ENCODE assay signal across 8 mouse cellular contexts in the genomic region with DNA sequence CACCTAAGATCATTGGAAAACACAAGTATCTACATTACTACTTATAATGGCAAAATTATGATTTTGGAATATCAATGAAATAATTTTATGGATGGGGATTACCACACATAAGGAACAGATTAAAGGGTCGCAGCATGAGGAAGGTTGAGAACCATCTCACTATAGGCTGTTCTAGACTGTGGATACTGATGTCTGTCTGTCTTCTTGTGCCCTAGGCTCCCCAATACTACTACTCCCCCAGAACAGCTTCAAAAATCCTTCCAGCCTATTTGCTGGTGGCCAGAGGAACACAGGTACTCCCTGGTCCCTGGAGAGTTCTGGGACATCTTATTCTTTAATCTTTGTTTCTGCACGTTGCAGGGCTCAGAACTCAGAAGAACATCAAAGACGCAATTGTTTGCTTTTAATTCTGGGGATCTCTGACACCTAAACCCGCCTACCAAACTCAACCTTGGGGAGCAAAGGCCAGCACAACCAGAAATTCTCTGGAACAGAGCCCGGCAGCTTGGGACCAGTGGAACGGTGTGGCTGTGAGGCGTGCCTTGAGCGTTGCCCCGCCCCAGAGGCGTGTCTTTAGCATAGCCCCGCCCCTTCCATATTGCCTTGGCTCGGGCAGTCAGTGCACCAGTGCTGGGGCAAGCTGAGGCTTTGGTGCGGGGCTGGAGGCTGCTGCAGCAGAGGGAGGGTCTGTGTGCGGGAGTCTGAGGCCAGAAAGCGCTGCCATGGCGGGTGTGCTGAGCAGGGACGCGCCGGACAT. TPM values are rescaled to one million over a fixed set of nuclear protein-coding genes. Genes with fewer than 3 reads are reported as not detected.
DNase-seq lines count a peak whose midpoint lies in the region; ATAC-seq and TF ChIP-seq lines count a peak whose summit lies in the region.

A gene (plus strand): TSS at position 576 of the 757 bp plus-strand sequence.

- H3K9me3 ChIP-seq in ES-Bruce4 (replicated peaks; ENCODE audit: control insufficient read depth, insufficient read depth, low read length, poor library complexity, severe bottlenecking), result no peaks in the 10 kb centered on the region
- H3K9me3 ChIP-seq in forebrain, embryonic 12.5 days, result no peaks in the 10 kb centered on the region
- H3K9me3 ChIP-seq in heart, embryonic 15.5 days (replicated peaks), result no peaks in the 10 kb centered on the region
- no peaks in the 10 kb centered on the region for H3K9me3 ChIP-seq in liver, embryonic 14.5 days (ENCODE audit: control insufficient read depth, low read length)
- no peaks in the 10 kb centered on the region for H3K9me3 ChIP-seq in neural tube, embryonic 15.5 days (replicated peaks)

- DNase-seq in kidney, postnatal 25 days, result peak; percentile 90 to 91
- DNase-seq in liver, embryonic 14.5 days (ENCODE audit: low read depth in 3 of 3, low spot score in 3 of 3), result peak; percentile 12 to 33 (median 17)
- peak; percentile 77 for DNase-seq in urinary bladder, postnatal 14 days (ENCODE audit: low spot score)

- peak within 1 kb of the TSS; percentile 65 for H3K4me3 ChIP-seq in ES-Bruce4 (ENCODE audit: low read depth, low read length)
- peak within 1 kb of the TSS; percentile 61 for H3K4me3 ChIP-seq in brown adipose tissue, adult 24 weeks (ENCODE audit: insufficient read depth, low read depth, low read length)
- H3K4me3 ChIP-seq in forebrain, embryonic 12.5 days (replicated peaks), result peak within 1 kb of the TSS; percentile 62
- peak within 1 kb of the TSS; percentile 85 for H3K4me3 ChIP-seq in heart, embryonic 15.5 days
- H3K4me3 ChIP-seq in liver, embryonic 14.5 days (ENCODE audit: insufficient read depth in 1 of 2, low read depth in 2 of 2, low read length in 2 of 2), result peak within 1 kb of the TSS; percentile 53 to 55
- peak within 1 kb of the TSS; percentile 69 for H3K4me3 ChIP-seq in neural tube, embryonic 15.5 days (replicated peaks)

- H3K36me3 ChIP-seq in ES-Bruce4 (ENCODE audit: control insufficient read depth, insufficient read depth, low read length, poor library complexity, severe bottlenecking), result no peaks in the 10 kb centered on the region
- H3K36me3 ChIP-seq in forebrain, embryonic 12.5 days (replicated peaks), result no peaks in the 10 kb centered on the region
- no peaks in the 10 kb centered on the region for H3K36me3 ChIP-seq in heart, embryonic 15.5 days
- no peaks in the 10 kb centered on the region for H3K36me3 ChIP-seq in liver, embryonic 14.5 days (replicated peaks; ENCODE audit: control insufficient read depth, insufficient read depth, low read depth)
- no peaks in the 10 kb centered on the region for H3K36me3 ChIP-seq in neural tube, embryonic 15.5 days

- peak; percentile 100 for ATAC-seq in forebrain, embryonic 12.5 days (ENCODE audit: low FRiP score)
- peak; percentile 100 for ATAC-seq in heart, embryonic 15.5 days (replicated peaks; ENCODE audit: insufficient number of reproducible peaks, insufficient read depth, low FRiP score, low read depth)
- peak; percentile 91 for ATAC-seq in liver, embryonic 14.5 days (ENCODE audit: insufficient read depth)
- peak; percentile 100 for ATAC-seq in neural tube, embryonic 15.5 days (ENCODE audit: low FRiP score)

- TF ChIP-seq CTCF in ES-Bruce4 (IDR thresholded peaks at IDR 0.05; ENCODE audit: low read depth, low read length), result no peak
- TF ChIP-seq CTCF in liver, embryonic 14.5 days (IDR thresholded peaks at IDR 0.05; ENCODE audit: low read depth), result no peak

- no peak within 1 kb of the TSS for H3K27ac ChIP-seq in ES-Bruce4 (ENCODE audit: insufficient read depth, low read length)
- no peak within 1 kb of the TSS for H3K27ac ChIP-seq in brown adipose tissue, adult 24 weeks (replicated peaks; ENCODE audit: low read depth, low read length)
- no peak within 1 kb of the TSS for H3K27ac ChIP-seq in forebrain, embryonic 12.5 days
- no peak within 1 kb of the TSS for H3K27ac ChIP-seq in heart, embryonic 15.5 days
- no peak within 1 kb of the TSS for H3K27ac ChIP-seq in liver, embryonic 14.5 days
- H3K27ac ChIP-seq in neural tube, embryonic 15.5 days (replicated peaks), result peak within 1 kb of the TSS; percentile 48; the same call in 1 of the 2 replicates

- no peak for TF ChIP-seq EP300 in ES-Bruce4 (IDR thresholded peaks at IDR 0.05; ENCODE audit: insufficient read depth, low read depth, low read length)
- TF ChIP-seq EP300 in liver, embryonic 14.5 days (IDR thresholded peaks at IDR 0.05; ENCODE audit: low read depth), result no peak

- H3K4me2 ChIP-seq in forebrain, embryonic 12.5 days, result peak within 1 kb of the TSS; percentile 81
- peak within 1 kb of the TSS; percentile 94 for H3K4me2 ChIP-seq in heart, embryonic 15.5 days
- peak within 1 kb of the TSS; percentile 38 for H3K4me2 ChIP-seq in liver, embryonic 14.5 days (ENCODE audit: low read depth)
- peak within 1 kb of the TSS; percentile 96 for H3K4me2 ChIP-seq in neural tube, embryonic 15.5 days

- peak within 1 kb of the TSS; percentile 73 for H3K9ac ChIP-seq in ES-Bruce4 (ENCODE audit: low read depth, poor library complexity, severe bottlenecking)
- peak within 1 kb of the TSS; percentile 59 for H3K9ac ChIP-seq in forebrain, embryonic 12.5 days
- H3K9ac ChIP-seq in heart, embryonic 15.5 days, result peak within 1 kb of the TSS; percentile 56
- H3K9ac ChIP-seq in liver, embryonic 14.5 days (replicated peaks), result no peak within 1 kb of the TSS
- H3K9ac ChIP-seq in neural tube, embryonic 15.5 days (replicated peaks), result peak within 1 kb of the TSS; percentile 65

- no peaks in the 10 kb centered on the region for H3K4me1 ChIP-seq in ES-Bruce4 (ENCODE audit: control insufficient read depth, insufficient read depth, low read length)
- no peaks in the 10 kb centered on the region for H3K4me1 ChIP-seq in brown adipose tissue, adult 24 weeks (ENCODE audit: control insufficient read depth, insufficient read depth, insufficient read length, low read length)
- H3K4me1 ChIP-seq in forebrain, embryonic 12.5 days, result peaks cover 11% of the 10 kb centered on the region
- H3K4me1 ChIP-seq in heart, embryonic 15.5 days (replicated peaks), result no peaks in the 10 kb centered on the region
- no peaks in the 10 kb centered on the region; a peak in 1 of 4 replicates for H3K4me1 ChIP-seq in liver, embryonic 14.5 days (replicated peaks; ENCODE audit: control insufficient read depth in 2 of 2, insufficient read depth in 2 of 2, low read length in 1 of 2)
- peaks cover 11% of the 10 kb centered on the region for H3K4me1 ChIP-seq in neural tube, embryonic 15.5 days

- no peaks in the 10 kb centered on the region for H3K27me3 ChIP-seq in ES-Bruce4 (ENCODE audit: control insufficient read depth, insufficient read depth, low read length, poor library complexity, severe bottlenecking)
- no peaks in the 10 kb centered on the region for H3K27me3 ChIP-seq in forebrain, embryonic 12.5 days
- H3K27me3 ChIP-seq in heart, embryonic 15.5 days, result no peaks in the 10 kb centered on the region
- H3K27me3 ChIP-seq in liver, embryonic 14.5 days (ENCODE audit: control insufficient read depth, insufficient read depth, low read length), result no peaks in the 10 kb centered on the region
- H3K27me3 ChIP-seq in neural tube, embryonic 15.5 days (replicated peaks), result no peaks in the 10 kb centered on the region

- peak; percentile 19 for TF ChIP-seq POLR2A in ES-Bruce4 (IDR thresholded peaks at IDR 0.05; ENCODE audit: insufficient read depth, low read length)

- 7% methylated on average over 19 of the region's 19 CpGs for WGBS in forebrain, embryonic 12.5 days
- whole genome bisulfite sequencing in heart, embryonic 15.5 days, result 6% methylated on average over 19 of the region's 19 CpGs
- 5% methylated on average over 16 of the region's 19 CpGs for WGBS in liver, embryonic 14.5 days (ENCODE audit: insufficient replicate concordance)
- 6% methylated on average over 19 of the region's 19 CpGs for WGBS in neural tube, embryonic 15.5 days

RNA-seq across cellular contexts. Expression of the gene that starts here (rescaled TPM):
- 0.57 and 1.1 TPM in 2 replicates for polyA plus RNA-seq in ES-Bruce4 (2011; ENCODE audit: insufficient read depth, insufficient read length, low read depth, missing spikeins)
- polyA plus RNA-seq in brown adipose tissue, adult 24 weeks (2012; ENCODE audit: insufficient read depth, insufficient read length, missing spikeins), result 18.0 and 21.7 TPM in 2 replicates
- 8.0 and 8.1 TPM in 2 replicates for polyA plus RNA-seq in forebrain, embryonic 12.5 days (2016; fragmentation: Nextera tagmentation; extraction: Ambion mirVana)
- 2.8 and 2.9 TPM in 2 replicates for polyA plus RNA-seq in heart, embryonic 15.5 days (2015; fragmentation: Nextera tagmentation; extraction: Ambion mirVana)
- polyA plus RNA-seq in liver, embryonic 14.5 days (2012; rRNA removed), result 1.0 and 1.6 TPM in 2 replicates
- 2.4 and 3.1 TPM in 2 replicates for polyA plus RNA-seq in liver, embryonic 14.5 days (2014; fragmentation: Nextera tagmentation; extraction: Ambion mirVana)
- 8.0 and 8.1 TPM in 2 replicates for polyA plus RNA-seq in neural tube, embryonic 15.5 days (2015; fragmentation: Nextera tagmentation; extraction: Ambion mirVana)

Comparison
In these comparisons a context has a peak if more than half of its experiments do, and no peak if none do; other contexts are left out.
1. H3K4me2 ChIP-seq: peak in every context shown above with its lines; median percentile 96 in neural tube, embryonic 15.5 days; 94 in heart, embryonic 15.5 days; 81 in forebrain, embryonic 12.5 days; 38 in liver, embryonic 14.5 days.
2. DNase-seq: peak in every context shown above with its lines; median percentile 90 in kidney, postnatal 25 days; 77 in urinary bladder, postnatal 14 days; 17 in liver, embryonic 14.5 days.